Mouse (Mus musculus) adrenal gland, postnatal 14 days (tissue): Measurements from ENCODE around the gene Rock2. TPM values are rescaled to one million over a fixed set of nuclear protein-coding genes. Genes with fewer than 3 reads are reported as not detected.

ENCODE experiments used
- DNase-seq: peaks from one replicate; pipeline ENCODE4 v3.0.0; 2021; ENCODE audit warnings: mixed read lengths
- long read RNA-seq, 2 experiments: library from polyadenylated mRNA; stranded (forward); transcript quantifications; one replicate each; pipeline ENCODE4 v2.0.0; 2021
- total RNA-seq: library from RNA; stranded (reverse); gene quantifications from 2 replicates; pipeline ENCODE4 v1.2.3, GENCODE M21; 2021

Rock2 gene
- 61.6 and 64.0 TPM in 2 replicates for total RNA-seq
- long read RNA-seq, experiment 1, partial matches to known transcripts = 7 of 11 reads
- long read RNA-seq, experiment 1, other reads (novel, unspliced or antisense) = 4 of 11 reads
- long read RNA-seq, experiment 2, partial matches to known transcripts = 5 of 5 reads
- long read RNA-seq, experiment 2, other reads (novel, unspliced or antisense) = 0 of 5 reads

DNA sequence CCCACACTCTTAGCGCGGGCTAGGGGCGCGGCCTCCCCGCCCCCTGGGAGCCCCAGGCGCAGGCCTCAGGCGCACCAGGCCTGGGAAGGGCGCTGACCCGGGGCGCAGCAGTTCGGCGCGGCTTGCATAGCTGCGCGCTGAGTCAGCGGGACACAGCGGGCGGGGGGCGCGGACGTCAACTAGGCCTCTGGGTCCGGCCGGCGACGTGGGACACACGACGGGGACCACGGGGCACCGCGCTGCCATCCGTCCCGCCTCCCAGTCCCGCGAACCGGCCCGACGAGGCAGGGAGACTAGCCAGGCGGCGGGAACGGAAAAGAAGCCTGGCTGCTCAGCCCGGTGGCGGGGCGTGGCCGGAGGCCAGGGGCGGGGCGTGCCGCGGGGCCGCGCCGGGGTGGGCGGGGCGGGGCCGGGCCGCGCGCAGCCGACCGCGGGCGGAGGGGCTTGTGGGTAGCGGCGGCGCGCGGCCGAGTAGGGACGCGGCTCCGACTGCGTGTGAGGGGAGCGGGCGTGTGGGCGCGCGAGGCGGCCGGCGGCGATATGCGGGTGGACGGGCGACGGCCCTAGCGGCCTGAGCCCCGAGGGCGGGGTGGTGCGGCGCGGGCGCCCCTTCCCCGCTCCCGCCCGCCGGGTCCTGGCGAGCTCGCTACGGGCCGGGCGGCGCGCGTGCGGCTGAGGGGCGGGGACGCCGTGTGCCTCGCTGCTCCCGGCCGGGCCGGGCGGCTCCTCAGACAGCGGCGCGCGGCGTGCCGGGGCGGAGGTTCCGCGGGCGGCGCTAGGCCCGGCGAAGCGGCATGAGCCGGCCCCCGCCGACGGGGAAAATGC lies at the start of gene Rock2:
TSS of gene Rock2 (plus strand) at position 500 of the 825 bp plus-strand sequence.
- DNase-seq = peak; percentile 94

DNA sequence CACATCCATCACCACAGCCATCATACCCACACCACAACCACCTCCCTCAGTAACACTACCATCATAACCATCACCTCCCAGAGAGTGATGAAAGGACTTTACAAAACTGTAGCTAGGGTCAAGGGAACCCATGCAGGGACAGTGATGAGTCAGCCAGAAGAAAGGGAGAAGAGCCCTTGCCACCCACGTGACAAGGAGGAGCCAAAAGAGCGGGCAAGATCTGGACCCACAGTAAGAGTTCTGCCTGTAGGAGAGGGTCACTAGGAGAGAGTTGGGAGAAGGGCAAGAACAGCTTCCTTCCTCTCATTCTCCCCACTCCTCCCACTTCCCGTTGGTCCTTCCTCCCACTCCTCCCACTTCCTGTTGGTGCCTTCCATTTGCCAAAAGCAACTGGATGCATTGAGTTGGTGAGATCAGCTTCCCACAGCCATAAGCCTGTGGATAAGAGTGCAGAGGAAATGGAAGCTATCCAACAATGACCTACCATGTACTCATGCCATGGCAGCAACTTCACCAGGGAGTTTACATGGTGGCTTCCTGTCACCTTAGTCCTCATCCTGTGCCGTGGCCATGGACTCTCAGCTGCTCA lies 47.4 kb upstream of the Rock2 start:
- no peak for DNase-seq

DNA sequence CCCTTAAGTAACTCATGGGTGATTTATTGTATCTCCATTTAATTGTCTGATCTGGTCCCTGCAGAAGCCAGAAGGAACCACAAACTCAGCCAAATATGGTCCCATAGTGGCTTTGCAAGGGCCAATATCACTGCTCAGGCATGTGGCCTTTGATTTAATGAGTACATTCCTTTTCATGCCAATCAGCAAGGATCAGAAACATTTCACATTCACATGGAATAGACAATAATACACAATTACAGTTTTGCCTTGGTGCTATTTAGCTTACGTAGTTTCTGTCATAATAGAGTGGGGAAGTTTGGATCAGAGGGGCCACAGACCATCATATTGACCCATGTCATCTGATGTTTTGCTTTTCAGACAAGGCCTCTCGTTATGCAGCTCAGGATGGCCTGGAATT lies 46.2 kb upstream of the Rock2 start:
- DNase-seq = no peak

DNA sequence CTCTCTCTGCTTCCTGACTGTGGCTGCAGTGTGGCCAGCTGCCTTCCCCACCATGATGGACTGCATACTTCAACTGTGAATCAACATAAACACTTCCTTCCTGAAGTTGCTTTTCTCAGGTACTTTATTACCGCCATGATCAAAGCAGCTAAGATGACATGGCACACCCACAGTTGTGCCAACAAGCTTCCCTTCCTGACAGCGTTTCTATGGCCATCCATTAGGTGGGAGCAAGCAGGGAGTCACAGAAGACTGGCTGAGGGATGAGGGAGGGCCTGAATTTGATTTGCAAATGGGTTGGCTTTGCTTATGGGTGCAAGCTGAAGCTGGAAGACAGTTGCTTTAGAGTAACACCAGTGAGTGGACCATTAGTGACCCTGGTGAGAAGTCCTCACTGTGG lies 44.9 kb upstream of the Rock2 start:
- DNase-seq = no peak

DNA sequence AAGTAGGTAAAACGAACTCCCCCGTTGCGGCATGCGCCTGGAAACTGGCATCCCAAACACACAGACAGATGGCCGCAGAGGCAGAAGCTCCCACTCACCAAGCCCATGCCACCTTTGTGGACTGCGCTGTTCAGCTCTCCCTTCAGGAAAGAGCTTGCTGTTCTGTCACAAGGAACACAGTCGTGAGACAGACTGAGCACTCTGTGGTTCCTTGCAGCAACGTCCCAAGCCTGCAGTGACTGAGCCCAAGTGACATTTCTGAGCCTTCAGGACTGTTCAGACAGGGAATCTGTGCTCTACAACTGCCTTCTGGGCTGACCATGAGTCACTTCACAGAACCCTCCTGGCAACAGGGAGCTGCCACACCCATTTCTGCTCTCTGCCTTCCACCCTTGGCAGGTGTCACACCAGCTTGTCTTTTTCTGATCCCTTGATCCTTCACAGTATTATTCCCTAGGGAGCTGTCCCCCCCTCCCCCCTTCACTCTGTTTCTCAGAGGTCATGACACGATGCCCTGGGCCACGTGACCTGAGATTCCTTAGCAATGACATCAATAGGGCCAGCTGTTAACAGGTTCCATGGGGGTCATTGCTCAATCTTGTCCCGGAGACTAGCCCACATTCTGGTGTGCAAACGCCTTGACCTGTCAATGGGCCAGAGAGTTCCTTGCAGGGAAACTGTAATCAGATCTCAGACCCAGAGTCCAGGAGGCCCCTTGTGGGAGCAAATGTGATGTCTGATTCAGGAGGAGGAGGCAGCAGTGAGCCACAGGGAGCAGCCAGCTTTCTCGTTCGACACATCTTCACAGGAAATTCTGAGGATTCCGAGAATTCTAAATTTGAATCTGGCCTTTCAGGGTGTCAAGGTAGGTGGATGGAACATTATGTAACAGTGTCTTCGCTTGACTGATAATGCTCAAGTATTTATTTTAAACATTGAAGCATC lies 44.0 kb upstream of the Rock2 start:
- peak; percentile 76 for DNase-seq

DNA sequence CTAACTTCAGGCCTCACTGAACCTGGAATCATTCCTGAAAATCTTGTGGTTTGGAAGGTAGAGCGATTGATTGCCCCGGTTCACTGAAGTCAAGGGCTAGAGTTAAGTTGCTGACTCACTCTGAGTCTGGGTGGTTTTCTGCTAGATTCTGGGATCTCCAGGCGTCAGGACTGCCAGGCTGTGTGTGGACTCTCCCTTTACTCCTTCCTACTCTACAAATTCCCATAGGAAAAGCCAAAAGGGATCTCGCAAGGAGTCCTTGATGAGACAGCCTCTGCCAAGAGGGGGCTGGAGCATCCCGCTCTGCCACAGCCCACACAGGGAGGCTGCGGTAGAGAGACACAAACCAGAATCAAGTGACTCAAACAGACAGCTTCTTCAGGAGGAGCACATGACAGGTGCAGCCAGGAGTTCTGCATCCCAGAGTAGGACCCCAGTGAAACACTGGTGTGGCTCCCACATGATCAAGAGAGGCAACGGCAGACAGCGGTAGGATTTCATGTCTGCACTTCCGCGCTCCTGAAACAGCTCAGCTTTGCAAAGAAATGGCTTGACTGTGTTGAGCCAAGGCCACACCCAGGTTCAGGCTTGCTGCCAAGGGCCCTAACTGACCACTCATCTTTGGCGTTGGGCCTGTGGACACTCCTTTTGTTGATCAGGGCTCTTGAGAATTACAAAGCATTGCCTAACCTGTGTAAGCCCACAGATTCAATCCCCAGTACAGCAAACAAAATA lies 41.1 kb upstream of the Rock2 start:
- DNase-seq = peak; percentile 92

DNA sequence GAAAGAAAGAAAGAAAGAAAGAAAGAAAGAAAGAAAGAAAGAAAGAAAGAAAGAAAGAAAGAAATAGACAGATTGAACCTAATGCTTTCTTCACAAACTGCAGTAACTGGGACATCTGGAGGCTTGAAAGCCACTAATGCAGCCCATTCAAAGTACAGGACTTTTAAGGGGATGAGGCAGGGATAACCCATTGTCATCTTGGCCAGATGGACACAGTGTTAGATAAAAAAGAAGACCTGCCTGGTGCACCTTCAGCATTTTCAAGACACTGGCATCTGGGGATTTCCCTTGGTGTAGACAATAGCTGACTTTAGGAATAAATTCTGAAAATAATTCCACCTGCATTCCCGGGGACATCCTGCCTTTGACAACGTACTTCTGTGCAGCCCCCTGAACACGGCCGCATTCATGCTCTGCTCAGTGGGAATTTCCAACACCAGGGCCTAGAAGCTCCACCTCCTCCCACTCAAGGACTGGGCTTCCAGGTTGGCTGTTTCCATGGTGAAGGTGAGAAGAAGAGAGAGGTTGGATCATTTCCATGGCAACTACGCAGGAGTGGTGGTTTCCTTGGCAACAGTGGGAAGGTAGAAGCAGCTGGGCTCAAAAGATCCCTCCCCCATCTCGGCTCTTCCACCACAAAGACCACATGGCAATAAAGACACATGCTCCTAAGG lies 38.9 kb upstream of the Rock2 start:
- DNase-seq = no peak

DNA sequence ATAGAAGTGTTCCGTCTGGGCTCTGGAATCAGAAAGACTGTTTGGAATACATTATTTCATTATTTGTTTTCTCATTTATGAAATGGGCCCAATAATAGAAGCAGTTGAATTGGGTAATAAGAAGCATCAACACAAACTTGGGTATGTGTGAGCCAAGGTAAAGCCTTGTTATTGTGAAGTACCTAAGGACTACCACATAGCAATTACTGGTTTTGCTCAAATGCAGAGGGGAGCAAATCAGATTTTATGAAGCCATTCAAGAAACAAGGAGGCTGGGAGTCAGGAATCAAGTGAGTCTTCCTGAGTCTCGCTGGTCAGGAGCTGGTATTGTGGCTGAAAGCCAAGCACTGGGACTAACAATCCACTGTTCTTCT lies 38.4 kb upstream of the Rock2 start:
- DNase-seq = no peak

DNA sequence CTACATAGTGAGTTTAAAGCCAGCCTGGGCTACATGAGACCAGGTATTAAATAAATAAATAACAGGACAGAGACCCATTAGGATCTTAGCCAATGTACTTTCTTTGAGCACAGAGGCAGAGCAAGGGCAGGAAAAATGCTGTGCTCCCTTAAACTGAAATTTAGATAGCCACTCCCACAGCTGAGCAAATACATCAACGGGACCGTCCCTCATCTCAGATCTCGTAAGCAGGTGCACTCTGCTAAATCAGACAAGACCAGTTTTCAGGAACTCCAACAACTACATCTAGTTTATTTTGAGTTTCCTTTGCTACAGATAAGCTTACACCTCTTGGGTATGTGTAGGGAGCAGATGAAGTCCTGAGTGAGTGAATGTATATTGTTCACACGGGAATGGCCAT lies 36.6 kb upstream of the Rock2 start:
- DNase-seq = no peak

DNA sequence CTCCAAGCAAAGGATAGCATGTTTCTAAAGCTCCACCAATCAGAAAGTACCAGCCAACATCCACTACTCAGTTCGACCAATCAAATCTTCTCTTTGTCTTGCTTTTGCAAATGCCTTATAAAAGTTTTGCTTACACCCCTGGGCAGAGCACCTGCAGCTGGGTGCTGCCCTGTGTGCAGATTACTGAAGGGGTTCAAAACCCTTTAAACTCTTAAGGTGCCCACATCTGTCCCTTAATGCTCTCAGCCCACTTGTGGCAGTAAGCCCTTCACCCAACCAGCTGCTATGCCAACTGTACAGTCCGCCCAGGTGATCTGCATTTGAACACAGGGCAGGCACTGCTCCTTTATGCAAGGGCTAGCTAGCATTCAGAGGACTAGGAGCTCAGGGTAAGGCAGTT lies 34.9 kb upstream of the Rock2 start:
- no peak for DNase-seq

DNA sequence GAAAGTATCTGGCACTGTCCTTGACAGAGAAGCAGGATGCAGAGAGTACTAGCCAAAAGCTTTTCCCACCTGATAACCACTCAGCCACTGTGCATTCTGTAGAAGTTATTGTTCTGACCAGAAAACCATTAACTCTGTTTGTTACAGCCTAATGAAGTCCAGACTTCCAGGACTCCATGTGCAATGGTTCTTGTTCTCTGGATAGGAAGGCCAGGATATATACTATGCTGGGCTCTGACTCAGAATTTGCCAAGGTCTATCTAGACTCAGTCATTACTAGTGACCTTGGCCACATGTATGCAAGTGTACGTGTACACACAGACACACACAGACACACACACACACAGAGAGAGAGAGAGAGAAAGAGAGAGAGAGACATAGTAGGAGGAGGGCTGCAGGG lies 34.2 kb upstream of the Rock2 start:
- DNase-seq = no peak

DNA sequence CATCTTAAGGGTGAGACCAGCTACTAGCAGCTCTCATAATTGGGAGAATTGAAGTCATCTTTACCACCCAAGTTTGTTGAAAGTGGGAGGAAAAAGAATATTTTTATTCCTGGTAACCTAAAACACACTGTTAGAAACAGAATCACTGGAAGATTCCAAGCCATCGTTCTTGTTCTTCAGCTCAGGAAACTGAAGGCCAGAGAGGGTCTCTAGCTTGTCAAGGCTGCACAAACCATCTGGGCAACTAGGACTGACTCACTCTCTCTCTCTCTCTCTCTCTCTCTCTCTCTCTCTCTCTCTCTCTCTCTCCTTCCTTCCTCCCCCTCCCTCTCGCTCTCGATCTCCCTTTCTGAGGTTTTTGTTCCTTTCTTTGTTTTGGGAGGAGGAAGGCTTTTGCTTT lies 33.7 kb upstream of the Rock2 start:
- no peak for DNase-seq

DNA sequence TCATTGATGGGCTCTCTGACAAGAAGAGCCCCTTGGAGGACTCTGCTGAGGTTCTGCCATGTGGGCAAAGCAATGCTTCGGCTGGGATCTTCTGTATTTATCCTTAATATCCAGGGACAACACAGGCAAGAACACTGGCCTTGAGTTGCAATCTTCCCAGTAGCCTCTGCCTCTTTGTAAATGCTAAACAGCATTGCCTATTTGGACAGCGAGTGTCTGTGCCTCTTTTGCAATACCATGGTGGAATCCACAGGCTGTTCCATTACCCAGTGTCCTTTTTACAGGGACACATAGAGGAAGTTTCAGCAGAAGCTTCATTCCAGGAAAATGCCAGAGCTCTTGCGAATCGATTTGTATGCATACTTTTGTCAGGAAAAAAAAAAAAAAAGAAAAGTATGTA lies 30.2 kb upstream of the Rock2 start:
- peak; percentile 35 for DNase-seq

DNA sequence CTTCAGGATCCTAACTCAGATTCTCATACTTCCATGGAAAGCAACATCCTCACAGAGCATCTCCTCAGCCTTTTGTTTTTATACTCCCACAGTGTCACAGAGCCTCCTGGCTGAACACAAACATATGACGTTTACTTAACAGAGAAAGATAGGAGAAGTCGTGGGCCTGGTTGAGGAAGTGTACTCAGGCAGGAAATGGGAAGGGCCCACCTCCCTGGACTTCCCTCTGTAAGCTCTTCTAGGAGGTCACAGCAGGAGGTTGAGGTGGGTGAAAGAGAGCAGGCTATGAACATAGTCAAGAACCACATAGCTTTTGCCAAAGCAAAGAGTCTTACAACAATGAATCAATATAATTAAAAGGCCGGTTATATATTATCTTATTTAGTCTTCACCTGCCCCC lies 28.8 kb upstream of the Rock2 start:
- no peak for DNase-seq

DNA sequence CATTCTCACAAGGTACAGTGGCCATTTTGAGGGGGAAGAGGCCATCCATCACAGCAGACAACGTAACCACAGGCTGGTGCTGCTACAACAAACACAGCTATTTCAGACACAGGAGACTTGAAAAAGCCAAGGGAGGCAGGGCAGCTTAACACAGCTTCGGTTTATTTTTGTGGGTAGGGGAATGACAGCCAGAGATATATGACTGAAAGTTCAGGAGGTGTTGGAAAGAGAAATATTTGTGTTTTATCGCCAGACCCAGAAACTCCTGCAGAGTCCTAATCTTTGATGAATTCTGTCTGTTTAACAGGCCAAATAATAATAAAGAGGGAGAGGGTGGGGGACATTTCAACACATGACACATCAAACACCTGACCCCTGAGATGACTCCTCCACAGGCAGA lies 28.2 kb upstream of the Rock2 start:
- DNase-seq = no peak

DNA sequence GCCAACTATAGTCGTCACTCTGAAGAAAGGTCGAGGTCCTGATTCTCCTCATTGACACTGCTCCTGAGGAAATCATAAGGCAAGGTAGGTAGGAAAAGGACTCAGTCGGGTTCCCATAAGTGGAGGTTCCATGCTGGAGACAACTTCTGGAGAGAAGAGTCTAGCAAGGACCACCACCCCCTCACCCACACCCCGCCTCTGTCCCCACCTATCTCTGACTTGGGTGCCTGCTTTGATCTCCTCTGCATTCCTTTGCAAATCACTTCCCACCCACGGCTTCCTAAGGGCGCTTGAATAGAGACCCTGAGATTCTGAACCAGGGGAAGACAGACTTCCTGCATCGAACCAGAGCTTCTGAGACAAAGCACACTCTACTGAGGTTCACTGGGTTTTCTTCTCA lies 27.4 kb upstream of the Rock2 start:
- no peak for DNase-seq

DNA sequence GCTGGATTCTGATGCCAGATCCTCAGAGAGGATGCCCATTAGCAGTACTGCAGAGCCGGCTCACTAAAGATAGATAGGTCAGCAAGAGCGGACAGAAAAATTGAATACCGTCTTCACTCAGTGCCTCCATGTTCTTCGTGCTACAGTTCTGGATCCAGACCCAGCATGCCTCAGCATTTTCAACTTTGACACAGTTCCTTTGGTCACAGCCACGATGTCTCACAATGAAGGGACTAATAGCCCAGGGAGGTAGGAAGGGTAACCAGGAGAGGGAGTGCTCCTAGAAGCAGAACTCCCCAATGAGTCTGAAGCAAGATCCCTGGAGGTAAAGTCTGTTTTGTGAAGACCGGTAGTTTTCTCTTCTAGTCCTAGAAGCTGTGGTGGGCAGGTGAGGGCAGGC lies 26.1 kb upstream of the Rock2 start:
- no peak for DNase-seq

DNA sequence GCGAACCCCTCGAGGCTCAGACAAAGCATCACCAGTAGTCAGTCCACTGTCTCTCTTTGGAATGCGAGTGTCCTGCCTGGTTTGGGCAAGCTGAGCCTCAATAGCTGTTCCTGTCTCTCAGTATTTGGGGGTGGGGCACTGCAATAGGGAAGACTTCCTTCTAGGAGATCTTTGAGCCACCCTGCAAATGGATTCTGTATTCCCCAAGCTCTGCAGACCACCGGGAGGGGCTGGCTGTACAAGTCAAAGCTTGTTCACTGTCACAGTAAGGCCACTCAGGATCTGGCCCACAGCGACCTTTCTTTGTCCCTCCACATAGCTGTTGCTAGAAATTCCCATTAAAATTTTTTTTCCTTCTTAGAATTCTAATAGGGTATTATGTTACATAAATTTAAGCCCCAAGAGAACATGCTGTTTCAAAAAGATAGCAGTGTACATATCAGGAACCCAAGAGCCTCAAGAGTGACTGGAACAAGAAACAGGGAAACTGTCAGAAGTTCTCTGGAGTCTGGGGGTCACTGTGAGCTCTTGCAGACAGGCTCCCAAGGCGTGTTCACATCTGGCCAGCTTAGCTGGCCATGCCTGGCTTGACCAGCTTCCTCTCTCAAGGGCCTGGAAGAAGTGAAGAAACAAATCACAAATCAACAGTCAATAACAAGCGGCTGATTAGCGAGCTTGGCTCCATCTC lies 25.5 kb upstream of the Rock2 start:
- no peak for DNase-seq

DNA sequence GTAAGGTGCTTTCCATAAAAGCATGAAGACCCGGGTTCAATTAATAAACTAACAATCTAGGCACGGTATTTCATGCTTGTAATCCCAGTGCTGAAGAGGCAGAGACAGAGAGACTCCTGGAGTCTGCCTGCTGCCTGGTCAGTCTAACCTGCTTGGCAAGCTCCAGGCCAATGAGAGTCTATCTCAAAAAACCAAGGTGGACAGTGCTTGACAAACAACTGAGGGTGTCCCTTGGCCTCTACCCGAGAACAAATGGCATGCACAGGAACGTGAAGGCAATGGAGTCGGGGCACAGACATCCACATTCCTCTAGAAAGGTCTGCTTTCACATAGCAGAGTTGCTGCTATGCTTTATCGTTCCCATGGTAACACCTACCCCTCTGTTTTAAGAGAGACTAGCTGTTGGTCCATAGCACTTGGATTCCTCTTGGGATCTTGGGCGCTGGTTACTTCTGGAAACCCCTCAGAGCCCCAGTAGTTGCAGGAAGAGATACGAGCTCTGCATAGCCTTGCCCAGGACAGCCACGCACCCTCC lies 24.8 kb upstream of the Rock2 start:
- no peak for DNase-seq

DNA sequence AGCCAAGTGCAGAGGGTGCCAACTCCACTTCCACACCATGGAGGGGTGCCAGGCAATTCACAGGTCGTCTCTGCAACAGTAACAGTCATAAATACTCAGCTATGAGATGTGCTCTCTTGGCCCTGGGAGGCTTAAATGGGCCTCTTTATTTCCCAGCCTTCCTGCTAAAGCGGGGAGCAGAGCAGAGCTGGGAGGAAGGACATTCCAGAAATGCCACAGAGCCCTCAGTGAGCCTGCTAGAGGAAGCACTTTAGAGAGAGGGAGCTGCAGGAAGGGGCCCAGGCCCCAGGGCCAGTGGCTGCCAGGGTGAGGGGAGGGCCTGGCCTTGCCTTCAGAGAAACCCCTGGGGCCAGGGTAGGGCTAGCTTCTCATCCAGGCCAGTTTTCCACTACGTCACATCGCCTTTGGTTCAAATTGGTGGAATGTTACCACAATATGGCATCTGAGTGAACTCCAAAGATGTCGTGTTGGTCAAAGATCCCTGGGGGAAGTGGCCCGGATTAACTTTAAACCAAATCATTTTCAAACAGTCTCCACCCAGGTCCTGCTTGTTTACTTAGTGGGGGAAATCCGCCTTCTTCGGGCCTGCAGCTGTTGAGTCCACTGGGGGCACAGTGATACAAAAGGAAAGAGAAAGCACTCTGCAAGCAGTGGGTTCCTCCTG lies 24.2 kb upstream of the Rock2 start:
- DNase-seq = peak; percentile 86
